Mouse (Mus musculus) gastrocnemius, adult 2 months (tissue): Measurements from ENCODE around the gene Fgfr2. TPM values are rescaled to one million over a fixed set of nuclear protein-coding genes. Genes with fewer than 3 reads are reported as not detected.

Source experiments
- DNase-seq: peaks from one replicate; pipeline ENCODE4 v3.0.0; 2022
- H3K27ac ChIP-seq: fragments of 200-600 bp; 2 replicates; pipeline ENCODE4 v1.8.1; 2022; ENCODE audit warnings: mild to moderate bottlenecking
- H3K4me3 ChIP-seq: fragments of 200-600 bp; 2 replicates; pipeline ENCODE4 v1.8.1; 2022; ENCODE audit warnings: mild to moderate bottlenecking, moderate library complexity
- CTCF ChIP-seq: fragments of 200-600 bp; IDR thresholded peaks from 2 replicates; pipeline ENCODE4 v1.8.1; 2022; ENCODE audit warnings: antibody characterized with exemption, mild to moderate bottlenecking, moderate library complexity
- intact Hi-C: fragments of 180-260 bp; cut with DNase I; formaldehyde crosslinking; loops from one replicate; pipeline ENCODE4 v1.15.1; 2025
- total RNA-seq, 2 experiments: library from RNA; stranded (reverse); gene quantifications; 2 replicates each; pipeline ENCODE4 v1.2.3; 2021

The Fgfr2 gene
- total RNA-seq, 2 experiments from 2014 or later = 0.15 to 0.33 TPM

DNA sequence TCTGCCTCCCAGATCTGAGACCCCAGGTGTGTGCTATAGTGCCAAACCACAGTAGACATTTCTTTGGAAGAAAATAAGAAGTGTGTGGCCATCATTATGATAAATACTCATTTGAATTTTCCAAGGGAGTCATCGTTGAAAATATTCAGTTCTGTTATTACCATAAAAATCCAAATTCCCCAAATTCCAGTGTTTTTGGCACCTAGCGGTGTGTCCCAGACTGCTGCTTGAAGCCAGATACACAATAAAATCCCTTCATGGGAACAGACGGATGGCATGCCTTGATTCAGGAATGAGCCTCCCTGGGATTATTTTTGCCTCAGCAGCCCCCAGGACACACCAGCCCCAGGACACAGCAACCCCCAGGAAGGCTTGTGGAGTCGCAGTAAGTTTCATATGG is 1003.3 kb downstream of the Fgfr2 start:
- no peak for TF ChIP-seq CTCF
- intact Hi-C loops = no loop called here

DNA sequence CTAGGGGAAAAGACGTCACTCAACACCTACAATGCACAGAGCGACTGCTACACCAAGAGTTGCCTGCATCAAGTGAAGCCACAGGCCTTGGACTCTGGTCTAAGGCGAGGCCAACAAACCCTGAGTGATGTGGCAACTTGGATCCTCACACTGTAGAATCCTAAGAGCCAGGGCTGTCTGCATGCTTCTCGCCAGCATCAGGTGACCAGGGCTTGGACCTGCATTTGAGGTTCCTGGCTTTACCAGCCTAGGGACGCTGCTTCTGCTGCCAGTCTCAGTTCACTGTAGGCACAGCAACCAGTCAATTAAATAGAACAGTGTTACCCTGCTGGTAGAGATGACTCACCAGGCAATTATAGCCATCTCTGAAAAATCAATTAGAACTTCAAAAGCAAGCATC is 1011.4 kb downstream of the Fgfr2 start:
- no peak for TF ChIP-seq CTCF
- Histone ChIP-seq H3K27ac (0 out of 2 replicates have a peak overlapping the region, but pooled peaks have one; percentile 20), H3K4me3 (no peak overlapping the region)
- intact Hi-C loops = no loop called here
- DNase-seq = peak; percentile 75

More for the DNA sequence above, 1003.3 kb downstream of the Fgfr2 start:
- Histone ChIP-seq H3K27ac (no peak overlapping the region), H3K4me3 (no peak overlapping the region)
- no peak for DNase-seq

DNA sequence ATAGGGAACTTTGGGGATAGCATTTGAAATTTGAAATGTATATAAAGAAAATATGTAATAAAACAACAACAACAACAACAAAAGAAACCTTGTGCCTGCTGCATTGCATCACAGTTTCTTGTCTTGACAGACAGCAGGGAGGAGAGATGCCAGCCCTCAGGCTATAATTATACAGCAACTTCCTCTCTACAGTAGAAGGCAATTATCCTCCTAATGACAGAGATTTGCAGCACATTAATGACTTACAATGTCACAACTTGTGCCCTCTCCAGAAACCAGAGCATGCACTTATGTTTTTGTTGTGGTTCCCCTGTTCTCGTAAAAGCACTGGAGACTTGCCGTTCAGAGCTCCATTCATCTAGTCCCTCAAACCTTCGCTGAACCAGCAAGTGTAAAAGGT is 1012.8 kb downstream of the Fgfr2 start:
- TF ChIP-seq CTCF = no peak
- intact Hi-C loops = no loop called here
- DNase-seq = no peak

GRCm38 (mm10) chr7:132106891-132107290 is 1016.3 kb downstream of the Fgfr2 start:
- no peak for TF ChIP-seq CTCF
- no peak overlapping the region for H3K27ac ChIP-seq
- no peak overlapping the region for H3K4me3 ChIP-seq
- no peak for DNase-seq
- intact Hi-C loops = no loop called here

More for the DNA sequence above, 1012.8 kb downstream of the Fgfr2 start:
- no peak overlapping the region for H3K4me3 ChIP-seq
- H3K27ac ChIP-seq = no peak overlapping the region

DNA sequence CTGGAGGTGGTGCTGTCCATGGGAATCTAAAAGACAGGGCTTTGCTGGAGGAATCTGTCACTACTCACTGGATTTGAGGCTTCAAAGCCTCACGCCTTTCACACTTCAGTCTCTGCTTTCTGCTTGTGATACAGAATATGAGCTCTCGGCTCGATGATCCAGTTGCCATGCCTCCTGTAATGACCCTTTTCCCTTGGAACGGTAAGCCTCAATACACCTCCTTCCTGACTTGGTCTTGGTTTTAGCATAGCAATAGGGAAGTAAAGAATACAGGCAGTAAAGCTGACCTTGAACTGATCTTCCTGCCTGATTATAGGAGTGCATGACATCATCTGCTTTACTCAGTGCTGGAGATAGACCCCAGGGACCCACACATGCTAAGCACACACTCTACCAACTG is 1017.8 kb downstream of the Fgfr2 start:
- intact Hi-C loops = no loop called here

GRCm38 (mm10) chr7:132098441-132098840 is 1024.7 kb downstream of the Fgfr2 start:
- intact Hi-C loops = no loop called here
- no peak for DNase-seq
- no peak overlapping the region for H3K4me3 ChIP-seq
- TF ChIP-seq CTCF = no peak
- H3K27ac ChIP-seq = no peak overlapping the region

More for the DNA sequence above, 1017.8 kb downstream of the Fgfr2 start:
- H3K4me3 ChIP-seq = no peak overlapping the region
- no peak for TF ChIP-seq CTCF
- no peak for DNase-seq
- no peak overlapping the region for H3K27ac ChIP-seq

GRCm38 (mm10) chr7:132094666-132095065 is 1028.5 kb downstream of the Fgfr2 start:
- Histone ChIP-seq H3K4me3 (no peak overlapping the region), H3K27ac (peak overlapping the region; percentile 41; the same call in 1 of the 2 replicates)
- peak; percentile 40 for DNase-seq
- TF ChIP-seq CTCF = no peak
- intact Hi-C loops = no loop called here

GRCm38 (mm10) chr7:132091551-132091950 is 1031.6 kb downstream of the Fgfr2 start:
- peak overlapping the region; percentile 54 for H3K27ac ChIP-seq
- no peak overlapping the region for H3K4me3 ChIP-seq
- DNase-seq = peak; percentile 64
- no peak for TF ChIP-seq CTCF
- intact Hi-C loops = no loop called here

DNA sequence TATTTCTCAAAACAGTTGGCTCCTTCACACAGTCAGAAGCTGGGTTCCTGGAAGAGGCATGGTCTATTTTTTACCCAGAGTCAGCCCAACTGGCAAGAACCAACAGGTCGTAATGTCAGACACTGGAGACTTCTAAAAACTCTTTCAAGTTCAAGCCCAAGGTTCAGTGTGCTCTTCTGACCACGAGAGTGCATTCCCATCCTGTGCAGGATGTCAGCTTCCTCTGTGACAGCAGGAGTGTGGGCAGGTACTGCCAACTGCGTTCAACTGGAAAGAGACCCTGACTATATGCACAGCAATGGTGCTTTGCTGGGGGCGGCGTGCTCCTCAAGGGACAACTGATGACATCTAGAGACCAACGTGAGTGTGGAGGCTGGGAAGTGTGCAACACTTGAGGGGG is 1034.5 kb downstream of the Fgfr2 start:
- peak overlapping the region; percentile 78 for H3K27ac ChIP-seq
- intact Hi-C loops = loop anchor here (2.0 to 5.0 kb wide), 2 partner anchors 64 to 124 kb away; partner anchors contain the start of gene Cpxm2
- DNase-seq = peak; percentile 50
- H3K4me3 ChIP-seq = 0 out of 2 replicates have a peak overlapping the region, but pooled peaks have one; percentile 23
- peak; percentile 28; the same call in 1 of the 2 replicates for TF ChIP-seq CTCF

DNA sequence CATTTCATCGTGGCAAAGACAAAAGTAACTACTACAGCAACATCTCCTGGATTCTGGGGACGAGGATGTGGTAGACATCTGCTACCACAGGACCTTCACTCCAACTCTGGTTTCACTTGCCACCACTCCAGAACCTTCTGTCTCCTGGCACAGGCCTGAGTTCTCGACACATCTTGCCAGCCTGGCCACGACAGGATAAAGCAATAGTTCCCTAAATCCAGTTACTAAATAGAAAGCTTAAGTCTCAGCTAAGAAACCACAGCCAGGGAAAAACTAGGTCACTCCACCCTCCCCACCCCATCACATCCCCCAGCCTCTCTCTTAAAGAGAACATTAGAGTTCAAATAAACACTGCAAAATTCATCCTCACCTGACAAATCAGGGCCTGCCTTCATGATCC is 1035.0 kb downstream of the Fgfr2 start:
- intact Hi-C loops = loop anchor here (2.0 to 5.0 kb wide), 2 partner anchors 64 to 125 kb away; partner anchors contain the start of gene Cpxm2
- peak overlapping the region; percentile 23 for H3K4me3 ChIP-seq
- peak; percentile 74 for DNase-seq
- peak overlapping the region; percentile 78 for H3K27ac ChIP-seq
- no peak for TF ChIP-seq CTCF

DNA sequence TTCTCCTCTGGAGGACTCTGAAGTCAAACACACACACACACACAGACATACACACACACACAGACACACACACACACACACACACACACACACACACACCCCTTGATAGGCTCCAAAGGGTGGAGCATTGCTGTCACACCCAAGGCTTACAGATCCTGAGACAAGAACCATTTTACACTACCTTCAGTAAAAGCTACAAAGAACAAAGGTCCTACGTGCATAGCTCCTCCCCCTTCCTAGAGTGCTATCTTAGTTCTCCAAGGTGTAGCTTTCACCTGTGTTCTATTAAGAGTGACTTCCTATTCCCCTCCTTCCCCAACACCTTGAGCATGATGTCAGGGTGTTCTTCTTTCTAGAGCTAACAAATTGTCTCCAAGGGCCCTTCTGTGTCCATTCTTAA is 1047.3 kb downstream of the Fgfr2 start:
- Histone ChIP-seq H3K4me3 (no peak overlapping the region), H3K27ac (no peak overlapping the region)
- no peak for TF ChIP-seq CTCF
- DNase-seq = no peak
- intact Hi-C loops = no loop called here

GRCm38 (mm10) chr7:132074503-132074902 is 1048.6 kb downstream of the Fgfr2 start:
- Histone ChIP-seq H3K27ac (no peak overlapping the region), H3K4me3 (no peak overlapping the region)
- DNase-seq = no peak
- no peak for TF ChIP-seq CTCF
- intact Hi-C loops = no loop called here

GRCm38 (mm10) chr7:132070877-132071625 is 1052.1 kb downstream of the Fgfr2 start:
- TF ChIP-seq CTCF = no peak
- no peak for DNase-seq
- H3K27ac ChIP-seq = no peak overlapping the region
- intact Hi-C loops = no loop called here
- H3K4me3 ChIP-seq = no peak overlapping the region

DNA sequence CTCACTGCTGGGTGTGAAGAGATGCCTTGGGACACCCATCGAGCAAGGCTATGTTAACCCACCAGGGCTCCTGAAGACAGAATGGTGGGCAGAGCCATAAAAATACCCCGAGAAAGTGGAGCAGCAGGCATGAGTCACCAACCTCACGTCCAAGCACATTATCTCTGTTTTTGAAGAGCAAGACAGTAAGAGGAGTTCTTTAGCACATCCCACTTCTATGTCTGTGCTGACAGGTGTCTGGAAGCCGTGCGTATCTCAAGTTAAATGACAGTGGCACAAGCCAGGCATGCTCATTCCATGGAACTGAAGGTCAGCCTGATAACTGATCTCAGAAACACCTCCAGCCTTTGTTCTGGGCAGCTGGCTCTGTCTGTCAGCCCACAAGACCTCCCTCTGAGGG is 1055.2 kb downstream of the Fgfr2 start:
- Histone ChIP-seq H3K4me3 (no peak overlapping the region), H3K27ac (no peak overlapping the region)
- TF ChIP-seq CTCF = no peak
- intact Hi-C loops = no loop called here
- no peak for DNase-seq
